Mouse (Mus musculus) frontal cortex, postnatal 14 days (tissue): ENCODE results near the gene Plekha7.
A peak's percentile ranks its signal among the peaks of the same experiment; 100 is the strongest.
"Not testable (repeated sequence)": the region's sequence is repeated elsewhere in the genome, so short reads cannot be mapped to it uniquely, and the experiment has no call there.

Experiments used
- DNase-seq, 2 experiments: peaks; one replicate each; pipeline ENCODE4 v3.0.0; 2022; ENCODE audit warnings: low spot score in 2 of 2

The Plekha7 gene

GRCm38 (mm10) chr7:116131390-116131789 is 176.8 kb downstream of the Plekha7 start:
- peak in 1 of 2 experiments; percentile 21 for DNase-seq

GRCm38 (mm10) chr7:116129374-116129773 is 178.8 kb downstream of the Plekha7 start:
- no peak for DNase-seq

- no peak for DNase-seq
Measured at GRCm38 (mm10) chr7:116128286-116128685, 179.9 kb downstream of the Plekha7 start.

- no peak for DNase-seq
Measured at GRCm38 (mm10) chr7:116127052-116127451, 181.1 kb downstream of the Plekha7 start.

DNA sequence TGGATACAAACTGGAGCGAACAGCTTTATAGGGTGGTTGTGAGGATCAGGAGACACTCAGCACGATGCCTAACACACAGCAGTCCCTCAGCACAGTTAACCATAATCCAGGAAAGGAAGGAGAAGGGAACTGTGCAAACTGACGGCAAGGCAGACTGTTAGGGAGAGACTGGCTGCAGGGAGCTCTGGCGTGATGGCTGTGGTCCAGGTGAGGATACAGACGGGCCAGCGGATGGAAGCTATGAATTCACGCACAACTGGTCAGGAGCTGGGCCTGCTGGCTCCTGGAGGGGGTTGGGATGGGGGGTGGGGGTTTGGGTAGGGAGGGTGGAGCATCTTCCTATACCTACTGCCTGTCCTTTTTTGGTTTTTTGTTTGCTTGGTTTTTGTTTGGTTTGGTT is 182.5 kb downstream of the Plekha7 start:
- no peak for DNase-seq

- no peak for DNase-seq
Measured at GRCm38 (mm10) chr7:116124057-116124456, 184.1 kb downstream of the Plekha7 start.

GRCm38 (mm10) chr7:116123597-116123985 is 184.6 kb downstream of the Plekha7 start:
- no peak for DNase-seq

DNA sequence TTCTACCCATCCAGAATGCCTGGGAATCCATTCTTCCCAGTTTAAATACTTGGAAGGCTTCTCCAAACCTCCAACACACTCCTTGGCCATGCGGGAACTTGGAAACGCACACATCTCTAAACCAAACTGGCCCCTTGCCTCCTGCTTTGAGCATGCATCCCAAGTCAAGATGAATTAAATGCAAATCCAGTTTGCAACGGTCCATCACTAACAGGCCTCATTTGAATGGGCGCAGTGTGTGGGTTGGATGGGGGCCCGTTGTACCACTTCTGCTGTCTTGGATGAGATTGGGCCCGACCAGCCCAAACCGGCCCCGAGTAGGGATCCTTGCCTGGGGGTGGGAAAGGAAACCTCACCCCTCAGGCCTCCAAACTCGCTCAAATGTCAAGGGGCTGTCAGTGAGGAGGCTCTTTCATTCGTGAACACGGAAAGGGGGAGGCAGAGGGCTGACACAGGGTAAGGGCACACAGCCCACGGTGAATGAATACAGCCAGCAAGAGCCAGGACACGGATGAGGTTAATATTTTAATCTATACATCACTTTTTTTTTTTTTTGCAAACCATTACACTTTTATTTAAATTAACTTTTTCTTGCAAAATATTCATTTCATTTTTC is 185.1 kb downstream of the Plekha7 start:
- peak in 1 of 2 experiments; percentile 18 for DNase-seq

DNA sequence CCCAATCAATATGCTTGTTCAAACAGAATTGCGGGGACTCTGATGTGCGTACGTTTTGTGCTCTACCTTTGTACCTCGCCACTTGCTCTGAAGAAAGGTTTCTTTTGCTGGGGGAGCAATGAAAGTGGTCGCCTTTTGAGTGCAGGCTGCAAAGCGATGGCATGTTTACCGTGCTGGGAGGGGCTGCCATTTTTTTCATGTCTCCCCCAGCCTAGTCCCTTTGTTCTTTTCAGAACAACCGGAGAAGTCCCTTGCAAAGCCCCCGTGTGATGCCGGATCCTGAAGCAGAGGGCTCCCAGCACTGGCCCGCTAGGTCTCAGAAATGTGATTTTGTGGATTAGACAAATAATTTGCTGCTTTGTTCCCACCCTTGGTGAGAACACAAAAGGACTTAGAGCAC is 187.0 kb downstream of the Plekha7 start:
- DNase-seq = no peak

- no peak for DNase-seq
Measured at GRCm38 (mm10) chr7:116120737-116121136, 187.4 kb downstream of the Plekha7 start.

- no peak for DNase-seq
Measured at GRCm38 (mm10) chr7:116119306-116119857, 188.8 kb downstream of the Plekha7 start.

DNA sequence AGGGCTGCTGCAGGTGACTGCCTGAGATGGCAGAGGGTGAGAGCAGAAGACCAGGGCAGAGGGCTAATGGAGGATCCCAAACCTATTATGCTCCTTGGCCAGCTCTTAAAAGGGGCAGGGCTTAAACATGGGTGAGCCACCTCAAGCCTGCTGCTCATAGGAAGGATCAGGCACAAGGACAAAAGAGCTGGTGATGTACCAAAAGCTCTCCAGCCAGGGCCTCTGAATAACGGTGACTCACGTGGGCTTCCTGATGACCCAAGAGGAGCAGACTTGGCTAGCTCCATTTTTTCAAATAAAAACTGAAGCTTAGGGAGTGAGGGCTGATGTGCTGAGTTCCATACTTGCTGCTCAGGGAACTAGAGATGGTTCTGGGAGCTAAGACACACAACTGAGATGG is 192.2 kb downstream of the Plekha7 start:
- DNase-seq = no peak

DNA sequence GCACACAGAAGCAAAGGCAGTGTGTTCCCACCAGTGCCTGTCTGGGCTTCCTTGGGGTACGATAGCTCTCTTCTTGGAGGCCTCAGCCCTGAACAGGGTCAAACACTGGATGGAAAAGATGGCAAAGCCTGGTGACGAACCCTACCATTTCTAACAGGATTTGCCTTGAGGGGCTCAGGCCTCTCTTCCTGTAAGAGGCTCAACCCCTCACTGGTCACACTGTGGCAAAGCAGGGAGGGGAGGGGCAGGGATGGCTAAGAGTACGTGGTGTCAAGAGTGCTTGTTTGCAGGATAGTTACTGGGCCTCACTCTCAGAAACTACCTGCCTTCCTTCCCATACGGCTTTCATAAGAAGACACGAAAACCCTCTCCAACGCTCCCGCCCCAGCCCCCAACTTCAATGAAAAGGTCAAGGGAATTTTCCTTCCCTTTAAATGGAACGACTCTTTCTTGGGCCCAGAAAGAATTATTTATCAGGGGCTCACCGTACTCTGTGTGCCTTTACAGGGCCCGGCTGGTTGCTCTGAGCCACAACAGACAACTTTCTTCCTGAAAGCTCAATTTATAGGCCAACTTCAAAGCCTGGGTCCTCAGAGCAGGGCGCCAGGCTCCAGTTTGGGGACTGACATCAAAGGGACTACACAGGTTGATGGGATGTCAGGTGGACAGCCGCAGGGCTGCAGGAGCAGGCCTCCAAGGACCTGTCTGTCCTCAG is 192.8 kb downstream of the Plekha7 start:
- no peak for DNase-seq

GRCm38 (mm10) chr7:116111546-116111945 is 196.6 kb downstream of the Plekha7 start:
- DNase-seq = no peak

GRCm38 (mm10) chr7:116110661-116111060 is 197.5 kb downstream of the Plekha7 start:
- no peak for DNase-seq

DNA sequence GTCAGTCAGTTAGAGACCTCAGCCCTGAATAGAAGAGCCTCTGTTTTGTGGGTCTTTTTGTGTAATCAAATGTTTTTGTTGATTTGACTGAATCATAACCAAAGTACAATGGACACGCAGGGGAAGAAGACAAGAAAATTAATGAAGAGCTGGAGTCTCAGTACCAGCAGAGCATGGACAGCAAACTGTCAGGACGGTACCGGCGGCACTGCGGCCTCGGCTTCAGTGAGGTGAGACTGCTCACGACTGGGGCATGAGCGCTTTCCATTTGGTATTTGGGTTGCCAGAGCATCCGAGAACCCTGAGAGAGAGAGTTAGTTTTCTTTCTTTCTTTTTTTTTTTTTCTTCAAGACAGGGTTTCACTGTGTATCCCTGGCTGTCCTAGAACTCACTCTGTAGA is 205.1 kb downstream of the Plekha7 start:
- DNase-seq = no peak

DNA sequence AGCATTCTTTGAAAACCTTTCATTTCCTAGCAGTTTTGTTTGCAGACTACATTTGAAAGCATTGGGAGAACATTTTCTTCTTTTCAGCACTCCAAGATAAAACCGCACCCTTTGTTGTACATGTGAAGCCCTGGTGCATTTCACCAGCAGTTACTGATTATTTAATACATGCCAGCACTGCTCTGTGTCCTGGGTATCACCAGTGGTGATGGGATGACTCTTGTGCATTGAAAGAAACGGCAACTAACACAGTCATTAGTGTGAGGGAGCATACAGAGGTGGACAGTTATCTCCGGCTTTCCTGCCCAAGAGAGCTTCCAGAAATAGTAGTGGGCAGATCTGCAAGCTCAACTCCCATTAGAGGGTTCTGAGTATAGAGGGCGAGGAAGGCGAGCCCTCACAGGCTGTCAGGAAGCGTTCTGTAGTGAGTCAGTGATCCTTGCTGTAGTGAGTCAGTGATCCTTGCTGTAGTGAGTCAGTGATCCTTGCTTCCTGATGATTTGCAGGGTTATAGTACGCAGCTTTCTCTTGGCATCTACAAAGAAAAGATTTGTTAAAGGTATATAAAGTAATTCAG is 208.1 kb downstream of the Plekha7 start:
- no peak for DNase-seq

DNA sequence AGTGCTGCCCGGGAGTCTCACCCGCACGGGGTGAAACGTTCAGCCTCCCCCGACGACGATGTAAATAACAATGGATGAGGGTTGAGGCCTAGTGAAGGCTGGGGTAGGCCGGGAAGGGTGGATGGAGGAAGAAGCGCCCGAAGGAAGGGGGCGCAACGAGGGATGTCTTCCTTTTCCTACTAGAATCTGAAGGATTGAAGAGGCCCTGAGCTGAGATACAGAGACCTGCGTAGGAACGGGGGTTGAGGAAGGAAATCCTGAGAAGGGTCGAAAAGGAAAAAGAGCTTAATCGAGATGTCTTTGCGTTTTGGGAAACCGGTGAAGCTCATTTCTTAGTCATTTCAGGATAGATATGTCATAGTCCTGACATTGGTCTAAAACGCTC is 214.7 kb downstream of the Plekha7 start:
- no peak for DNase-seq

DNA sequence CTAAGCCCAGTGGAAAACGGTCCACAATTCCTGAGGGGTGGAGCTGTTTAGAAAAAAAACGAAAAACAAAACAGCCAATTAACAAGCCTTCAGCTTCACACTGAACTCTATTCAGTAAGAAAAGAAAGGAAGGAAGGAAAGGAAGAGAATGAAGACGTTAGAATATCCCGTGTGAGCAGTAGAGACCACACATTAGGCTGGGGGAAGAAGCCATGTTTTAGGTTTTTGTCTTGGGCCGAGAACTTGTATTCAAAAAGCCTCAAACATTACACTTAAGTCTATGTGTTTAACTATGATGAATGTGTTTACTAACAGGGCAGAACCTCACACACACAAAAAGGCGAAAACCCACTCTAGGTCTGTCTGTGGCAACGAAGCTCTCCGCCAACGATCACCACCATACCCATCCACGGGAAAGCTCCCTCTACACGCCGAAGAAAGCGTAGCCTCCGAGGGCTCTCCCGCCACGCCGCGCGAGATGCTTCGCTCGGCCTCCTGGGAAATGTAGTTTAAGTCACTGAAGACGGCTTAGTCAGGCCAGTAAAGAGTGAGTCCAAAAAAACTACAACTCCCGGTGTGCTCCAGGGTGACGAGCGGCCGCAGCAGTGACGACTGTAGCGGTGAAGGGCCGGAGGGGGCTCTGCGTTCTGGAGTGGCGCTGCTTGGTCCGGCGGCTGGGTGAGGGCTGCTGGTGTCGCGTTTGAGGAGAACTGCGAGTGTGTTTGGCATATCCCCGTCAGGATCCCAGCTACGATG is 215.3 kb downstream of the Plekha7 start:
- peak; percentile 92 for DNase-seq

DNA sequence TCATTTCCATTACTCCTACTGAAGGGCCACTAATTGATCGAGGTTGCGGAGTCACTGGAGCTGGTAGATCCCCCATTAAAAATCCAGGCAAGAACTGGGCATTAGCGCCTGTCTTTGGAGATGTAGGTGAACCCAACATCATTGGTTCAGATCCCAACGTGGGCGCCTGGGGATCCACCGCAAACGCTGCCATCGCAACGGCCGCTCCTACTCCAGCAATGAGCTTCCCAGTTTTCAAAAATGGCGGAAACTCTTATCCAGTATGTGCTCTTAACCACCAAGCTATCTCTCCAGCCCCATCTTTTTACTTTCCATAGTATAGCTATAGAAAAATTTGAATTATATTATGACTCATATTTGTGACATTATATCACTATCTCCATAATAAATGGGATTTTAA is 223.8 kb downstream of the Plekha7 start, which contains the start of gene Gm4353:
TSS of gene Gm4353 (minus strand) at position 270 of the 400 bp plus-strand sequence.
- not testable (repeated sequence) for DNase-seq
